Mouse (Mus musculus) kidney, adult 8-10 months (tissue): ENCODE measurements at regions not wholly inside any gene's neighbourhood (a gene's known extent, or its start where the extent isn't known, plus 50 kb on each side); places are given as distances from the start of the nearest gene placed in this dataset.
A peak's percentile ranks its signal among the peaks of the same experiment; 100 is the strongest.

Experiments
- DNase-seq, 2 experiments: peaks; one replicate each; pipeline ENCODE4 v3.0.0; 2022

GRCm38 (mm10) chr1:77933095-77933766 is 263.7 kb downstream of the Pax3 start:
- no peak for DNase-seq

GRCm38 (mm10) chr1:77932226-77932625 is 264.7 kb downstream of the Pax3 start:
- no peak for DNase-seq

- peak in 1 of 2 experiments; percentile 4 for DNase-seq
Measured at GRCm38 (mm10) chr1:77930661-77931060, 266.3 kb downstream of the Pax3 start.

GRCm38 (mm10) chr1:77929552-77929951 is 267.4 kb downstream of the Pax3 start:
- DNase-seq, result no peak

GRCm38 (mm10) chr1:77926146-77926545 is 270.8 kb downstream of the Pax3 start:
- DNase-seq, result no peak

- DNase-seq, result no peak
Measured at GRCm38 (mm10) chr1:77896226-77896625, 300.7 kb downstream of the Pax3 start.

GRCm38 (mm10) chr1:77879026-77879425 is 317.9 kb downstream of the Pax3 start:
- no peak for DNase-seq

GRCm38 (mm10) chr1:77870125-77870524 is 326.8 kb downstream of the Pax3 start:
- no peak for DNase-seq

- DNase-seq, result no peak
Measured at GRCm38 (mm10) chr1:77869174-77869573, 327.8 kb downstream of the Pax3 start.

- no peak for DNase-seq
Measured at GRCm38 (mm10) chr1:77859931-77860330, 337.0 kb downstream of the Pax3 start.

GRCm38 (mm10) chr1:77854366-77854765 is 339.5 kb upstream of the Epha4 start:
- no peak for DNase-seq

- DNase-seq, result no peak
Measured at GRCm38 (mm10) chr1:77847766-77848615, 333.1 kb upstream of the Epha4 start.

GRCm38 (mm10) chr1:77846039-77846727 is 331.3 kb upstream of the Epha4 start:
- no peak for DNase-seq

GRCm38 (mm10) chr1:77840672-77841071 is 325.8 kb upstream of the Epha4 start:
- DNase-seq, result no peak

GRCm38 (mm10) chr1:77832174-77832573 is 317.3 kb upstream of the Epha4 start:
- DNase-seq, result no peak

- DNase-seq, result no peak
Measured at GRCm38 (mm10) chr1:77824716-77825387, 310.0 kb upstream of the Epha4 start.

GRCm38 (mm10) chr1:77823801-77824687 is 309.2 kb upstream of the Epha4 start:
- no peak for DNase-seq

GRCm38 (mm10) chr1:77820101-77820500 is 305.2 kb upstream of the Epha4 start:
- DNase-seq, result no peak

GRCm38 (mm10) chr1:77815451-77815850 is 300.6 kb upstream of the Epha4 start:
- no peak for DNase-seq

- no peak for DNase-seq
Measured at GRCm38 (mm10) chr1:77811573-77811972, 296.7 kb upstream of the Epha4 start.

GRCm38 (mm10) chr1:77790974-77791373 is 276.1 kb upstream of the Epha4 start:
- no peak for DNase-seq

- no peak for DNase-seq
Measured at GRCm38 (mm10) chr1:77754326-77754725, 239.4 kb upstream of the Epha4 start.
